Mouse (Mus musculus): ENCODE measurements around the gene Eps8.
A peak's percentile ranks its signal among the peaks of the same experiment; 100 is the strongest.

The Eps8 gene

GRCm38 (mm10) chr6:137570019-137570418 lies 84.7 kb downstream of the Eps8 start:
- DNase-seq (ENCODE audit: low spot score in 2 of 2) = no peak

- no peak for DNase-seq (ENCODE audit: low spot score in 2 of 2)
Observed at GRCm38 (mm10) chr6:137569071-137569470, 85.6 kb downstream of the Eps8 start.

- DNase-seq (ENCODE audit: low spot score in 2 of 2) = no peak
Observed at GRCm38 (mm10) chr6:137565890-137566289, 88.8 kb downstream of the Eps8 start.

GRCm38 (mm10) chr6:137565454-137565853 lies 89.2 kb downstream of the Eps8 start:
- no peak for DNase-seq (ENCODE audit: low spot score in 2 of 2)

GRCm38 (mm10) chr6:137560358-137560859 lies 94.3 kb downstream of the Eps8 start:
- no peak for DNase-seq (ENCODE audit: low spot score in 2 of 2)

- DNase-seq (ENCODE audit: low spot score in 2 of 2) = peak; percentile 10 to 13
Observed at GRCm38 (mm10) chr6:137558840-137559239, 95.8 kb downstream of the Eps8 start.

- DNase-seq (ENCODE audit: low spot score in 2 of 2) = no peak
Observed at GRCm38 (mm10) chr6:137557671-137558070, 97.0 kb downstream of the Eps8 start.

- DNase-seq (ENCODE audit: low spot score in 2 of 2) = no peak
Observed at GRCm38 (mm10) chr6:137557159-137557558, 97.5 kb downstream of the Eps8 start.

- no peak for DNase-seq (ENCODE audit: low spot score in 2 of 2)
Observed at GRCm38 (mm10) chr6:137556636-137557035, 98.0 kb downstream of the Eps8 start.

GRCm38 (mm10) chr6:137550181-137550580 lies 104.5 kb downstream of the Eps8 start:
- DNase-seq (ENCODE audit: low spot score in 2 of 2) = no peak

- no peak for DNase-seq (ENCODE audit: low spot score in 2 of 2)
Observed at GRCm38 (mm10) chr6:137548613-137549012, 106.1 kb downstream of the Eps8 start.

- no peak for DNase-seq (ENCODE audit: low spot score in 2 of 2)
Observed at GRCm38 (mm10) chr6:137547555-137547954, 107.1 kb downstream of the Eps8 start.

- DNase-seq (ENCODE audit: low spot score in 2 of 2) = no peak
Observed at GRCm38 (mm10) chr6:137546101-137546500, 108.6 kb downstream of the Eps8 start.

GRCm38 (mm10) chr6:137545341-137545740 lies 109.3 kb downstream of the Eps8 start:
- no peak for DNase-seq (ENCODE audit: low spot score in 2 of 2)

GRCm38 (mm10) chr6:137542231-137543152 lies 112.2 kb downstream of the Eps8 start:
- DNase-seq (ENCODE audit: low spot score in 2 of 2) = no peak

- no peak for DNase-seq (ENCODE audit: low spot score in 2 of 2)
Observed at GRCm38 (mm10) chr6:137541216-137542176, 113.2 kb downstream of the Eps8 start.

- DNase-seq (ENCODE audit: low spot score in 2 of 2) = no peak
Observed at GRCm38 (mm10) chr6:137540800-137541199, 113.9 kb downstream of the Eps8 start.

GRCm38 (mm10) chr6:137540346-137540745 lies 114.3 kb downstream of the Eps8 start:
- DNase-seq (ENCODE audit: low spot score in 2 of 2) = no peak

GRCm38 (mm10) chr6:137539219-137539618 lies 115.5 kb downstream of the Eps8 start:
- no peak for DNase-seq (ENCODE audit: low spot score in 2 of 2)

- DNase-seq (ENCODE audit: low spot score in 2 of 2) = no peak
Observed at GRCm38 (mm10) chr6:137532758-137533157, 121.9 kb downstream of the Eps8 start.

GRCm38 (mm10) chr6:137525769-137526168 lies 128.9 kb downstream of the Eps8 start:
- DNase-seq (ENCODE audit: low spot score in 2 of 2) = no peak

GRCm38 (mm10) chr6:137520343-137520704 lies 134.4 kb downstream of the Eps8 start:
- DNase-seq (ENCODE audit: low spot score in 2 of 2) = no peak

All from right cerebral cortex, postnatal 36 days (tissue).